Comparison of ENCODE assay signal across 9 mouse cellular contexts in the genomic region with DNA sequence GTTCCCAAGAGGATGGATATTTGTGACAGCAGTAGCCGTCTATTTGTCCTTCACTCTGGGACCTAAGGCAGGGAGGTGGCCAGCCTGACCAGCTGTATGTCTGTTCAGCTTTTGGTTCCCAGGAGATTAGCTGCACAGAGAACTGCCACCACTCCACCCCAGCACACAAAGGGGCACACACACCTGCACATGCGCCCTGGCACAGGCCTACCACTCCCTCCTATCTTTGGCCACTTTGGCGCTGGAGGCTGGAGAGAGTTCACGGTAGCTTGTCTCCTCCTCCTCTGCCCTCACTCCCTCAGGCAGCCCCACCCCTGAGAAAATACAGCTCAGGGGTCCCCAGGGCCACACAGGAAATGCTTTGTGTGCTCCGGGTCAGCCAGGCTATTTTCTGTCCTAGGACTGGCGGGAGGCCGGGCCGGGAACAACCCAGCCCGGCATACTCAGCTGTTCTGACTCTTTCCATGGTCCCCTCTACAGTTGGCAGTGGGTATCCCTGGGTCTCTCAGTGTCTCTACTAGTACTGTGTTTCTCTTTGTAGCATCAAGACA. TPM values are rescaled to one million over a fixed set of nuclear protein-coding genes. Genes with fewer than 3 reads are reported as not detected.
DNase-seq lines count a peak whose midpoint lies in the region; ATAC-seq lines count a peak whose summit lies in the region.
"Had no signal": no experiment of that assay in that cellular context is flagged by ENCODE, and none has a peak within 500 bp of the region (broad histone marks: within the 10 kb centered on the region; RNA-seq: fewer than 3 reads in every experiment).

No protein-coding gene starts in this region.

- 44% methylated on average over 9 of the region's 9 CpGs for WGBS in heart, embryonic 16.5 days
- 64% methylated on average over 9 of the region's 9 CpGs for WGBS in limb, embryonic 13.5 days

- H3K9me3 ChIP-seq in heart, embryonic 16.5 days (replicated peaks; ENCODE audit: control insufficient read depth, low read length): no peaks in the 10 kb centered on the region
- no peaks in the 10 kb centered on the region for H3K9me3 ChIP-seq in limb, embryonic 13.5 days

- H3K4me3 ChIP-seq in heart, embryonic 16.5 days (ENCODE audit: low read length): no peak overlapping the region
- no peak overlapping the region for H3K4me3 ChIP-seq in limb, embryonic 13.5 days

- H3K9ac ChIP-seq in heart, embryonic 16.5 days (ENCODE audit: low read length): no peak overlapping the region
- no peak overlapping the region for H3K9ac ChIP-seq in limb, embryonic 13.5 days

- no peaks in the 10 kb centered on the region for H3K36me3 ChIP-seq in heart, embryonic 16.5 days (ENCODE audit: control insufficient read depth, insufficient read depth)
- no peaks in the 10 kb centered on the region for H3K36me3 ChIP-seq in limb, embryonic 13.5 days

- peak; percentile 58 for ATAC-seq in heart, embryonic 16.5 days (replicated peaks; ENCODE audit: extremely low read depth, insufficient read depth, low FRiP score)
- peak; percentile 24; the same call in 1 of the 2 replicates for ATAC-seq in limb, embryonic 13.5 days (ENCODE audit: low FRiP score, low read depth)
- ATAC-seq: Patski had no signal

- H3K4me2 ChIP-seq in heart, embryonic 16.5 days (ENCODE audit: low read depth, low read length): no peak overlapping the region
- H3K4me2 ChIP-seq in limb, embryonic 13.5 days (replicated peaks): no peak overlapping the region

- peaks cover 5% of the 10 kb centered on the region; the same call in 1 of the 2 replicates for H3K4me1 ChIP-seq in heart, embryonic 16.5 days (ENCODE audit: control insufficient read depth, insufficient read depth, low read length)
- H3K4me1 ChIP-seq in limb, embryonic 13.5 days: 0 out of 2 replicates have a peak, but pooled peaks cover 3% of the 10 kb centered on the region

- H3K27me3 ChIP-seq in heart, embryonic 16.5 days (ENCODE audit: control insufficient read depth, insufficient read depth, low read length): no peaks in the 10 kb centered on the region
- H3K27me3 ChIP-seq in limb, embryonic 13.5 days: no peaks in the 10 kb centered on the region

- peak; percentile 13 for DNase-seq in adrenal gland, postnatal 25 days
- peak; percentile 24 for DNase-seq in embryo, embryonic 10.5 days (ENCODE audit: low spot score)
- no peak for DNase-seq in cerebellum, adult 9-10 months
- no peak for DNase-seq in ovary, adult 18-20 months (ENCODE audit: low spot score)
- no peak for DNase-seq in layer of hippocampus, postnatal 36 days

- H3K27ac ChIP-seq in heart, embryonic 16.5 days (ENCODE audit: low read length): peak overlapping the region; percentile 11
- no peak overlapping the region for H3K27ac ChIP-seq in limb, embryonic 13.5 days

RNA-seq across cellular contexts. Expression of a gene that starts 34.9 kb away (rescaled TPM):
- total RNA-seq in adrenal gland, postnatal 25 days (2021): 48.8 and 55.9 TPM in 2 replicates
- 67.2 and 69.3 TPM in 2 replicates for polyA plus RNA-seq in heart, embryonic 16.5 days (2015; fragmentation: Nextera tagmentation; extraction: Ambion mirVana)
- polyA plus RNA-seq in limb, embryonic 13.5 days (2015; fragmentation: Nextera tagmentation; extraction: Ambion mirVana): 51.0 and 53.7 TPM in 2 replicates
- 10 to 100 TPM; 51.2 to 59.5 TPM for total RNA-seq in layer of hippocampus, postnatal 36 days (2021)

RNA-seq across cellular contexts. Expression of a gene that starts 35.3 kb away (rescaled TPM):
- total RNA-seq in adrenal gland, postnatal 25 days (2021): 2.2 and 3.0 TPM in 2 replicates
- polyA plus RNA-seq in heart, embryonic 16.5 days (2015; fragmentation: Nextera tagmentation; extraction: Ambion mirVana): 32.3 and 33.3 TPM in 2 replicates
- 14.5 and 16.4 TPM in 2 replicates for polyA plus RNA-seq in limb, embryonic 13.5 days (2015; fragmentation: Nextera tagmentation; extraction: Ambion mirVana)
- total RNA-seq in layer of hippocampus, postnatal 36 days (2021): 1 to 10 TPM; 1.5 to 2.1 TPM
- total RNA-seq: granulocyte monocyte progenitor cell, adult 5-6 weeks had no signal

RNA-seq across cellular contexts. Expression of a gene that starts 52.1 kb away (rescaled TPM):
- not detected in 2 replicates for total RNA-seq in adrenal gland, postnatal 25 days (2021)
- 0.17 and 0.35 TPM in 2 replicates for polyA plus RNA-seq in heart, embryonic 16.5 days (2015; fragmentation: Nextera tagmentation; extraction: Ambion mirVana)
- 3.4 and 3.5 TPM in 2 replicates for polyA plus RNA-seq in limb, embryonic 13.5 days (2015; fragmentation: Nextera tagmentation; extraction: Ambion mirVana)
- under 1 TPM; 0.30 to 0.50 TPM for total RNA-seq in layer of hippocampus, postnatal 36 days (2021)

Comparison
In these comparisons a context has a peak if more than half of its experiments do, and no peak if none do; other contexts are left out.
1. DNase-seq: peak in adrenal gland, postnatal 25 days (single experiment) and embryo, embryonic 10.5 days (single experiment); none in cerebellum, adult 9-10 months (single experiment), ovary, adult 18-20 months (single experiment) and layer of hippocampus, postnatal 36 days (0 of 2).